Mouse (Mus musculus) limb, embryonic 14.5 days (tissue): ENCODE measurements at regions not wholly inside any gene's neighbourhood (a gene's known extent, or its start where the extent isn't known, plus 50 kb on each side); places are given as distances from the start of the nearest gene placed in this dataset.
"Not testable (repeated sequence)": the region's sequence is repeated elsewhere in the genome, so short reads cannot be mapped to it uniquely, and the experiment has no call there.

Experiments used
- ATAC-seq: fragments of 200-750 bp; cut with Nextera tagmentation; 2 replicates; pipeline ENCODE4 v1.8.0; 2017; ENCODE audit warnings: low read depth, moderate number of reproducible peaks, moderate TSS enrichment; ENCODE audit not compliant: low FRiP score
- DNase-seq: peaks from one replicate; pipeline ENCODE4 v3.0.0-alpha.2; 2015; ENCODE audit warnings: low spot score
- H3K27ac ChIP-seq: fragments of 300-500 bp; sonication (generic); replicated peaks from 2 replicates; pipeline ENCODE4 v1.5.1; 2014; ENCODE audit warnings: low read depth, mild to moderate bottlenecking, low read length, moderate library complexity, mixed read lengths
- H3K27me3 ChIP-seq: fragments of 300-500 bp; sonication (generic); 2 replicates; pipeline ENCODE4 v1.6.1; 2014; ENCODE audit warnings: low read length, mixed read lengths; ENCODE audit not compliant: control insufficient read depth, insufficient read depth
- H3K36me3 ChIP-seq: fragments of 300-500 bp; sonication (generic); 2 replicates; pipeline ENCODE4 v1.6.1; 2014; ENCODE audit warnings: mild to moderate bottlenecking, low read length, moderate library complexity, mixed read lengths; ENCODE audit not compliant: control insufficient read depth, insufficient read depth
- H3K4me1 ChIP-seq: fragments of 300-500 bp; sonication (generic); 2 replicates; pipeline ENCODE4 v1.6.1; 2014; ENCODE audit warnings: antibody characterized with exemption, low read length, mixed read lengths; ENCODE audit not compliant: control insufficient read depth, insufficient read depth
- H3K4me2 ChIP-seq: fragments of 300-500 bp; sonication (generic); replicated peaks from 2 replicates; pipeline ENCODE4 v1.6.1; 2014; ENCODE audit warnings: low read depth, mild to moderate bottlenecking, low read length, moderate library complexity; ENCODE audit not compliant: severe bottlenecking
- H3K4me3 ChIP-seq: fragments of 300-500 bp; sonication (generic); replicated peaks from 2 replicates; pipeline ENCODE4 v1.5.1; 2014; ENCODE audit warnings: low read length
- H3K9ac ChIP-seq: fragments of 300-500 bp; sonication (generic); 2 replicates; pipeline ENCODE4 v1.6.1; 2014; ENCODE audit warnings: mild to moderate bottlenecking, low read depth, low read length, moderate library complexity; ENCODE audit not compliant: severe bottlenecking
- H3K9me3 ChIP-seq: fragments of 300-500 bp; sonication (generic); 2 replicates; pipeline ENCODE4 v1.6.1; 2016; ENCODE audit warnings: low read length; ENCODE audit not compliant: control insufficient read depth
- POLR2A ChIP-seq: fragments of 200-500 bp; IDR thresholded peaks from 2 replicates; pipeline ENCODE4 v1.8.0; 2012; ENCODE audit warnings: inconsistent platforms, mild to moderate bottlenecking, moderate library complexity, borderline replicate concordance; ENCODE audit not compliant: insufficient read depth, insufficient read length; ENCODE audit errors: extremely low read depth
- whole genome bisulfite sequencing: fragments of 180-500 bp; shearing (Covaris S2); extraction: QIAGEN DNeasy Blood & Tissue Kit; methylation state at CpG from one replicate; pipeline ENCODE4 v1.1.7; 2014; 5-methylcytosine and 5-hydroxymethylcytosine counted together

GRCm38 (mm10) chr14:17484866-17485265 lies 175.2 kb upstream of the Thrb start:
- ATAC-seq, result no peak

DNA sequence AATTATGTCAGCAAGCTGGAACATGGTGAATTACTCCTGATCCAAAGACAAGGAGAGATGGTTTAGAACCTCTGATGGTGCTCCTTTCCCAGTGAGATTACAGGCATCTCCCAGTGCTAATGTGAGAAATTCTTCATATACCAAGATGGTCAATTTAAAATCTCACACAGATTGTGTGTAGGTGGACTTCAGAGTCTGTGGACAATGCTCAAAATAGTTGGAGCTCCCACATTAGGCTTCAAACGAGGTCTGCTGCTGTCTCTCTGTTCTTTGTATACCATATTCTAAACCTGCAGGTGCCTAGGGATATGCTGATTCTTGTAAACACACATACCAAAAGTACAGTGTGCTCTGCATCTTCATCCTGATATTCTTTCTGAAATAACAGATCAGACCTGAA lies 146.3 kb upstream of the Thrb start:
- H3K27ac ChIP-seq, result no peak overlapping the region
- no peak overlapping the region for H3K4me3 ChIP-seq
- no peak for TF ChIP-seq POLR2A
- DNase-seq, result no peak
- no peak overlapping the region for H3K4me2 ChIP-seq
- H3K36me3 ChIP-seq, result no peaks in the 10 kb centered on the region
- 55% methylated on average over 1 of the region's 1 CpGs for WGBS
- H3K4me1 ChIP-seq, result no peaks in the 10 kb centered on the region
- no peak for ATAC-seq
- H3K27me3 ChIP-seq, result no peaks in the 10 kb centered on the region
- no peaks in the 10 kb centered on the region for H3K9me3 ChIP-seq
- H3K9ac ChIP-seq, result no peak overlapping the region

More at GRCm38 (mm10) chr14:17484866-17485265, 175.2 kb upstream of the Thrb start:
- H3K4me1 ChIP-seq, result no peaks in the 10 kb centered on the region
- H3K4me2 ChIP-seq, result no peak overlapping the region
- H3K36me3 ChIP-seq, result no peaks in the 10 kb centered on the region
- no peaks in the 10 kb centered on the region for H3K9me3 ChIP-seq
- no peak overlapping the region for H3K4me3 ChIP-seq
- DNase-seq, result no peak
- no peaks in the 10 kb centered on the region for H3K27me3 ChIP-seq
- no peak overlapping the region for H3K27ac ChIP-seq
- TF ChIP-seq POLR2A, result no peak
- no peak overlapping the region for H3K9ac ChIP-seq

- H3K27ac ChIP-seq, result no peak overlapping the region
- no peak overlapping the region for H3K9ac ChIP-seq
- no peak overlapping the region for H3K4me3 ChIP-seq
- no peaks in the 10 kb centered on the region for H3K4me1 ChIP-seq
- no peaks in the 10 kb centered on the region for H3K27me3 ChIP-seq
- ATAC-seq (no peak), DNase-seq (no peak)
- no peak overlapping the region for H3K4me2 ChIP-seq
- no peaks in the 10 kb centered on the region for H3K9me3 ChIP-seq
- no peaks in the 10 kb centered on the region for H3K36me3 ChIP-seq
- no peak for TF ChIP-seq POLR2A
- WGBS, result 82% methylated on average over 3 of the region's 3 CpGs
Measured at GRCm38 (mm10) chr14:17522696-17523095, 137.4 kb upstream of the Thrb start.

- 84% methylated on average over 4 of the region's 4 CpGs for WGBS
- no peak for ATAC-seq
- H3K27me3 ChIP-seq, result no peaks in the 10 kb centered on the region
- H3K4me3 ChIP-seq, result no peak overlapping the region
- no peaks in the 10 kb centered on the region for H3K4me1 ChIP-seq
- no peak overlapping the region for H3K27ac ChIP-seq
- no peak overlapping the region for H3K4me2 ChIP-seq
- no peak overlapping the region for H3K9ac ChIP-seq
- no peak for DNase-seq
- H3K9me3 ChIP-seq, result no peaks in the 10 kb centered on the region
- no peaks in the 10 kb centered on the region for H3K36me3 ChIP-seq
- no peak for TF ChIP-seq POLR2A
Measured at GRCm38 (mm10) chr14:17523916-17524315, 136.1 kb upstream of the Thrb start.

DNA sequence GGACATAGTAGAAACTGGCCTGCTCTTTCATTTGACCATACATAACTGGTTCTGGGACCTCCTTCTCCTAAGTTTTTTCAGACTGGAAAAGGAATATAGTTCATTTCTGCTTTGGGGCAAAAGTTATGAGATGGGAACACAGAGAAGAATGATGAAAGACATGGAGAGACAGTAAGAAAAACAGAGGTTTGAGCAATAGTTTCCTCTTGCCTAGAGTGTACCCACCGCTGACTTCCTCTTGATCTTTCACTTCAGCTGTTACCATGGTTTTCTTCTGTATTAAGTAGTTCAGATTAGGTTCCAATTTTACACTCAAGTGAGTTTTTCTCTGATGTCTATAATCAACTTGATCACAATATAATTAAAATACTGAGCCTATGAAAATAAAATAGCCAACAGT lies 120.7 kb upstream of the Thrb start:
- WGBS, result 77% methylated on average over 1 of the region's 1 CpGs
- no peak for TF ChIP-seq POLR2A
- H3K27ac ChIP-seq, result no peak overlapping the region
- H3K27me3 ChIP-seq, result no peaks in the 10 kb centered on the region
- no peak for ATAC-seq
- DNase-seq, result no peak
- no peak overlapping the region for H3K4me3 ChIP-seq
- no peak overlapping the region for H3K9ac ChIP-seq
- H3K36me3 ChIP-seq, result no peaks in the 10 kb centered on the region
- H3K4me1 ChIP-seq, result no peaks in the 10 kb centered on the region
- H3K9me3 ChIP-seq, result no peaks in the 10 kb centered on the region
- H3K4me2 ChIP-seq, result no peak overlapping the region

DNA sequence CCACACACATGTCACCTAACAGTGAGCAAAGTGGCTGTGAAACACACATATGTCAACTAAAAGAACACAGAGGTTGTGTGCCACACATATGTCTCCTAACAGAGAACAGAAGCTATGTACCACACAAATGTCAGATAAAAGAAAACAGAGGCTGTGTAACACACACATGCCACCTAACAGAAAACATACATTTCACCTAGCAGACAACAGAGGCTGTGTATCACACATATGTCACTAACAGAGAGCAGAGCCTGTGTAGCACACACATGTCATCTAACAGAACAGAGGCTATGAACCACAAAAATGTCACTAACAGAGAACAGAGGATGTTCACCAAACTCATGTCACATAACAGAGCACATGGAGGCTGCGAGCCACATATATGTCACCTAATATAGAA lies 103.6 kb upstream of the Thrb start:
- Histone ChIP-seq H3K9me3 (no peaks in the 10 kb centered on the region), H3K4me1 (no peaks in the 10 kb centered on the region), H3K9ac (no peak overlapping the region), H3K27ac (no peak overlapping the region), H3K27me3 (no peaks in the 10 kb centered on the region), H3K36me3 (no peaks in the 10 kb centered on the region), H3K4me3 (no peak overlapping the region), H3K4me2 (no peak overlapping the region)
- ATAC-seq (no peak), DNase-seq (no peak)
- TF ChIP-seq POLR2A, result no peak
- WGBS, result 96% methylated on average over 1 of the region's 1 CpGs

GRCm38 (mm10) chr14:17560001-17560400 lies 100.1 kb upstream of the Thrb start:
- ATAC-seq, H3K4me2 ChIP-seq, H3K27ac ChIP-seq, H3K36me3 ChIP-seq, H3K9me3 ChIP-seq, H3K9ac ChIP-seq, H3K27me3 ChIP-seq, DNase-seq, H3K4me3 ChIP-seq, H3K4me1 ChIP-seq: not testable (repeated sequence)
- 65% methylated on average over 3 of the region's 3 CpGs for WGBS
